Mouse (Mus musculus): ENCODE measurements at regions not wholly inside any gene's neighbourhood (a gene's known extent, or its start where the extent isn't known, plus 50 kb on each side); places are given as distances from the start of the nearest gene placed in this dataset.

GRCm38 (mm10) chr15:97501420-97501819, 204.2 kb downstream of the Rpap3 start:
- no peak for DNase-seq (ENCODE audit: low spot score)

- no peak for DNase-seq (ENCODE audit: low spot score)
Measured at GRCm38 (mm10) chr15:97499821-97500385, 205.7 kb downstream of the Rpap3 start.

- DNase-seq (ENCODE audit: low spot score): no peak
Measured at GRCm38 (mm10) chr15:97499240-97499639, 206.4 kb downstream of the Rpap3 start.

- no peak for DNase-seq (ENCODE audit: low spot score)
Measured at GRCm38 (mm10) chr15:97498375-97498774, 207.2 kb downstream of the Rpap3 start.

GRCm38 (mm10) chr15:97496026-97496425, 209.6 kb downstream of the Rpap3 start:
- no peak for DNase-seq (ENCODE audit: low spot score)

GRCm38 (mm10) chr15:97493340-97493739, 212.3 kb downstream of the Rpap3 start:
- DNase-seq (ENCODE audit: low spot score): no peak

GRCm38 (mm10) chr15:97491796-97492195, 213.8 kb downstream of the Rpap3 start:
- no peak for DNase-seq (ENCODE audit: low spot score)

GRCm38 (mm10) chr15:97487425-97487824, 218.2 kb downstream of the Rpap3 start:
- DNase-seq (ENCODE audit: low spot score): no peak

GRCm38 (mm10) chr15:97471986-97472779, 225.1 kb upstream of the Amigo2 start:
- no peak for DNase-seq (ENCODE audit: low spot score)

GRCm38 (mm10) chr15:97471476-97471875, 224.4 kb upstream of the Amigo2 start:
- DNase-seq (ENCODE audit: low spot score): no peak

- no peak for DNase-seq (ENCODE audit: low spot score)
Measured at GRCm38 (mm10) chr15:97469684-97470344, 222.7 kb upstream of the Amigo2 start.

- no peak for DNase-seq (ENCODE audit: low spot score)
Measured at GRCm38 (mm10) chr15:97468732-97469683, 221.9 kb upstream of the Amigo2 start.

GRCm38 (mm10) chr15:97467781-97468485, 220.8 kb upstream of the Amigo2 start:
- no peak for DNase-seq (ENCODE audit: low spot score)

- no peak for DNase-seq (ENCODE audit: low spot score)
Measured at GRCm38 (mm10) chr15:97466906-97467465, 219.9 kb upstream of the Amigo2 start.

- no peak for DNase-seq (ENCODE audit: low spot score)
Measured at GRCm38 (mm10) chr15:97466110-97466509, 219.0 kb upstream of the Amigo2 start.

- no peak for DNase-seq (ENCODE audit: low spot score)
Measured at GRCm38 (mm10) chr15:97465366-97465765, 218.3 kb upstream of the Amigo2 start.

- no peak for DNase-seq (ENCODE audit: low spot score)
Measured at GRCm38 (mm10) chr15:97464737-97465136, 217.7 kb upstream of the Amigo2 start.

- DNase-seq (ENCODE audit: low spot score): no peak
Measured at GRCm38 (mm10) chr15:97462587-97462986, 215.5 kb upstream of the Amigo2 start.

GRCm38 (mm10) chr15:97462006-97462405, 214.9 kb upstream of the Amigo2 start:
- DNase-seq (ENCODE audit: low spot score): no peak

GRCm38 (mm10) chr15:97461060-97461459, 214.0 kb upstream of the Amigo2 start:
- DNase-seq (ENCODE audit: low spot score): no peak

- no peak for DNase-seq (ENCODE audit: low spot score)
Measured at GRCm38 (mm10) chr15:97460360-97460719, 213.3 kb upstream of the Amigo2 start.

Data from ovary, postnatal 14 days (tissue).